Mouse (Mus musculus): ENCODE measurements around the gene Atrnl1.

Atrnl1 gene

GRCm38 (mm10) chr19:57610476-57611261, at the start of gene Atrnl1:
Gene Atrnl1 (plus strand): TSS chr19:57611034.
- peak; percentile 89 to 95 for DNase-seq

GRCm38 (mm10) chr19:57561486-57561885, 49.3 kb upstream of the Atrnl1 start:
- no peak for DNase-seq

GRCm38 (mm10) chr19:57569040-57569439, 41.8 kb upstream of the Atrnl1 start:
- DNase-seq, result no peak

- DNase-seq, result no peak
Observed at GRCm38 (mm10) chr19:57572360-57573237, 38.2 kb upstream of the Atrnl1 start.

GRCm38 (mm10) chr19:57573470-57573869, 37.4 kb upstream of the Atrnl1 start:
- DNase-seq, result no peak

GRCm38 (mm10) chr19:57575027-57575426, 35.8 kb upstream of the Atrnl1 start:
- DNase-seq, result no peak

- DNase-seq, result no peak
Observed at GRCm38 (mm10) chr19:57576836-57577235, 34.0 kb upstream of the Atrnl1 start.

- no peak for DNase-seq
Observed at GRCm38 (mm10) chr19:57577256-57577655, 33.6 kb upstream of the Atrnl1 start.

GRCm38 (mm10) chr19:57580962-57581361, 29.9 kb upstream of the Atrnl1 start:
- DNase-seq, result no peak

GRCm38 (mm10) chr19:57585231-57585792, 25.5 kb upstream of the Atrnl1 start:
- DNase-seq, result no peak

GRCm38 (mm10) chr19:57586172-57586571, 24.7 kb upstream of the Atrnl1 start:
- DNase-seq, result peak; percentile 33 to 54

GRCm38 (mm10) chr19:57589516-57589915, 21.3 kb upstream of the Atrnl1 start:
- DNase-seq, result no peak

- DNase-seq, result no peak
Observed at GRCm38 (mm10) chr19:57590895-57591294, 19.9 kb upstream of the Atrnl1 start.

- DNase-seq, result no peak
Observed at GRCm38 (mm10) chr19:57591631-57592030, 19.2 kb upstream of the Atrnl1 start.

- DNase-seq, result no peak
Observed at GRCm38 (mm10) chr19:57592355-57592754, 18.5 kb upstream of the Atrnl1 start.

- no peak for DNase-seq
Observed at GRCm38 (mm10) chr19:57599126-57599525, 11.7 kb upstream of the Atrnl1 start.

- no peak for DNase-seq
Observed at GRCm38 (mm10) chr19:57600233-57600929, 10.5 kb upstream of the Atrnl1 start.

GRCm38 (mm10) chr19:57600930-57601328, 9.9 kb upstream of the Atrnl1 start:
- DNase-seq, result no peak

- no peak for DNase-seq
Observed at GRCm38 (mm10) chr19:57603593-57603992, 7.2 kb upstream of the Atrnl1 start.

GRCm38 (mm10) chr19:57605941-57606340, 4.9 kb upstream of the Atrnl1 start:
- DNase-seq, result no peak

GRCm38 (mm10) chr19:57606351-57606750, 4.5 kb upstream of the Atrnl1 start:
- DNase-seq, result no peak

GRCm38 (mm10) chr19:57609361-57610057, 1.3 kb upstream of the Atrnl1 start:
- peak; percentile 28 to 51 for DNase-seq

All from kidney, postnatal 4 days (tissue).